Mouse (Mus musculus) cortical plate, adult 2 months (tissue): ENCODE results near the gene Olfr1019. TPM values are rescaled to one million over a fixed set of nuclear protein-coding genes. Genes with fewer than 3 reads are reported as not detected.

Experiments used
- H3K27ac ChIP-seq: fragments of 200-500 bp; 2 replicates; pipeline ENCODE4 v1.5.1; 2012; ENCODE audit warnings: low read length, control low read depth, inconsistent platforms; ENCODE audit not compliant: insufficient read depth
- H3K4me1 ChIP-seq: fragments of 200-500 bp; 2 replicates; pipeline ENCODE4 v1.6.1; 2011; ENCODE audit warnings: low read length; ENCODE audit not compliant: control insufficient read depth, insufficient read depth
- H3K4me3 ChIP-seq: fragments of 200-500 bp; 2 replicates; pipeline ENCODE4 v1.5.1; 2011; ENCODE audit warnings: mild to moderate bottlenecking, low read length, control low read depth; ENCODE audit not compliant: insufficient read depth
- CTCF ChIP-seq: fragments of 200-500 bp; IDR thresholded peaks from 2 replicates; pipeline ENCODE4 v1.5.1; 2011; ENCODE audit warnings: mild to moderate bottlenecking, control low read depth, low read length; ENCODE audit not compliant: insufficient read depth; ENCODE audit errors: extremely low read depth
- POLR2A ChIP-seq: fragments of 200-500 bp; IDR thresholded peaks from 2 replicates; pipeline ENCODE4 v1.6.1; 2011; ENCODE audit warnings: mild to moderate bottlenecking, low read length, control low read depth; ENCODE audit not compliant: insufficient read depth; ENCODE audit errors: extremely low read depth
- polyA plus RNA-seq: library from polyadenylated mRNA; depleted of rRNA; stranded (reverse); fragments of >200 nt; gene quantifications from 2 replicates; pipeline ENCODE4 v1.2.3, GENCODE M21; 2012; rRNA removed

Olfr1019 gene
- not detected in 2 replicates for polyA plus RNA-seq

DNA sequence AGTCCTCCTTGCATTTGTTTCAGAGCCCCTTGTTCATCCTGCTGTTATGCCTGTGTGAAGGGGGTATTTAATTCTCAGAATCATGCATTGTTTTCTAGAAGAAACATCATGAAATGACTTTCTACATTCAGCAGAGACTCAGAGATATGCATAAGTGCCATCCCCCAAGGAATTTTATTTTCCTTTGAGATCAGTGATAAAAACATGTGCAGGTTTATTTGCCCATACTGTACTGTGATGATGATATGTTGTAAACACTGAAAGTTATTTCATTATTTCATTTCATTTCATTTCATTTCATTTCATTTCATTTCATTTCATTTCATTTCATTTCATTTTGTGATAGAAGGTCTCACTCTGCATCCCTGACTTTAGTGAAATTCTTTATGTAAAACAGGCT is at the start of gene Olfr1019:
Olfr1019 (minus strand) TSS at position 101 of the 400 bp plus-strand sequence.
- Histone ChIP-seq H3K4me1 (no peaks in the 10 kb centered on the region), H3K4me3 (no peak within 1 kb of the TSS), H3K27ac (no peak within 1 kb of the TSS)
- TF ChIP-seq CTCF (no peak), POLR2A (no peak)

DNA sequence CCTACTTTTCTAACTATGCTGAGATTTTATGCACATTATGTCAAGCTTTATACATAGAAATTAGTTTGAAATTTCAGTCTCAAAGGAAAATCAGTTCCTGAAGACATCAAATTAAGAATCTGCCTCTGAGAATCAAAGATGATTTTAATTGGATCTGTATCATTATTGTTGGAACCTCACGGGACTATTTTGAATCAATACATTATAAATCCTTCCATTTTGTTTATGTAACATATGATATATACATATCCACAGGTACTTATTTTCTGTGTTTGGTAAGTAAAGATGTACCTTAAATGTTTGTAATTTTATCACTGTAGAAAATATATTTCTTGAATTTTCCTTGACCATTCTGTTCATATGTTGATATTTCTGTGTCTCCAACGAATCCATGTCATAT is 40.1 kb upstream of the Olfr1019 start, which contains the start of gene Olfr1023:
Olfr1023 (plus strand) TSS at position 301 of the 400 bp plus-strand sequence.
- Histone ChIP-seq H3K27ac (no peak within 1 kb of the TSS), H3K4me3 (no peak within 1 kb of the TSS), H3K4me1 (no peaks in the 10 kb centered on the region)
- no peak for TF ChIP-seq CTCF
- TF ChIP-seq POLR2A: no peak

DNA sequence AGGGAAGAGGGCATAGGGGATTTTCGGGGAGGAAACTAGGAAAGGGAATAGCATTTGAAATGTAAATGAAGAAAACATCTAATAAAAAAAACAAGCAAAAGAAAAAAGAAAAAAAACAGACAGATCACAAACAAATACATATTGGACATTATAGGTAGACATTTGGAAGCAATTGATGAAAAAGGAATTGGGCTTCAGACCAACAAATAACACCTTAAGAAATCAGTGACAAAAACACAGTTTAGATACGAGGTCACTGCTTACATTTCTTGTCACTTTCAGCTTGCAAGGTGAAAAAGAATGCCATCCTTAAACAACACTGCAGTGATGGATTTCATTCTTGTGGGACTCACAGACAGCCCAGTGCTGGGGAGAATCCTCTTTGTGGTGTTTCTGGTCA is 23.0 kb upstream of the Olfr1019 start, which contains the start of gene Olfr1022:
Olfr1022 (plus strand) TSS at position 301 of the 400 bp plus-strand sequence.
- no peak for TF ChIP-seq CTCF
- no peak for TF ChIP-seq POLR2A
- Histone ChIP-seq H3K4me1 (no peaks in the 10 kb centered on the region), H3K27ac (no peak within 1 kb of the TSS), H3K4me3 (no peak within 1 kb of the TSS)

DNA sequence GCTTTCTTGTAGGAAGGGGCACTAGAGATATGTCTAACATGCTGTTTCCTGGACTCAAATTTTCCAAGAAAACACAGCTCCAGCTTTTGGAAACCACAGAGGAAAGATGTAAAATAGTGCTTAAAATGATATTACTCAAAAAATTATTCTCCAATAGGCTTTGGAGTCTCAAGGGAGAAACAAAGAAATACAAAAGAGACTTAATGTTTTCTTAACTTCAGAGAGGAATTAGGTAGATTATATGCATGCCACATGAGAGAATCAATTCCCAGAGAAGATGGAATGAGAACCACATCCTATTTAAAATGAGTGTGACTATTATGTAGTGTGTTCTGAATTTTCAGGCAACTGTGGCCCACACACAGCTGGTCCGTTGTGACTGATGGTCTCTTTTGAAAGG is 1.4 kb upstream of the Olfr1019 start, which contains the start of gene Olfr1020:
Olfr1020 (plus strand) TSS at position 301 of the 400 bp plus-strand sequence.
- Histone ChIP-seq H3K4me1 (no peaks in the 10 kb centered on the region), H3K27ac (no peak within 1 kb of the TSS), H3K4me3 (no peak within 1 kb of the TSS)
- TF ChIP-seq CTCF: no peak
- no peak for TF ChIP-seq POLR2A

DNA sequence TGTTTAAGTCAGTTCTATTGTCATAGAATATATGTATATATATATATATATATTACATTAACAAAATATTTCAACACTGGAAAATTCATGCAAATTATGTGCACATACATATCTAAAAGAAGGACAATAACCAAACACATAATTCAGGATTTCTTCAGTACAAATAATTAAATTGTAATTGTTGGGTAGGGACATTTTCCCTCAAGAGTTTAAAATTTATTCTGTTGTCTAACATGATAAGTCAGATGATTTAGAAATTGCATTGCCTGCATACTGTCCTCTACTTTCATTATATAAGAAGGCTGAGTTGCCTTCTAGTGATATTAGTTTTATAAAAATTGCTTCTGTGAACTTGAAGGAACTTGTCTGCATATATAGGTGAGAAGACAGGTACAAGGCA is 27.1 kb downstream of the Olfr1019 start, which contains the start of gene Olfr1018:
Olfr1018 (plus strand) TSS at position 301 of the 400 bp plus-strand sequence.
- Histone ChIP-seq H3K4me1 (no peaks in the 10 kb centered on the region), H3K4me3 (no peak within 1 kb of the TSS), H3K27ac (no peak within 1 kb of the TSS)
- TF ChIP-seq CTCF (no peak), POLR2A (no peak)

DNA sequence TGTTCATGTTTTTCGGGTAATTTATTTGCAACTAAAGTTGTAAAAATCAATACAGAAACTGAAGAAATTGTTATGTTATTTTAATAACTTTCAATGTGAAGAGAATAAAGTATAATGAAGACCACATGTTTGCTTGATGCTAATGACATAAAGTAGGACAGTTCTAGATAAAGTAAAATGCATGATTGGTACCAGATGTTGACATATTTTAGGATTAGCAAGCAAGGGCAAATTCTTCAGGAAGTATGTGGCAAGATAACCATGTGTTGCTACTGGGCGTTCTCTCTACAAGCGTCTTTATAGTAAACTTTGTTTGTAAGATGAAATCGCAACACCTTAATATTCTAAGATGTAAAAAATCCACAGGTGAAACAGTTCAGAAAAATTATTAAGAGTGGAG is 40.8 kb downstream of the Olfr1019 start:
- TF ChIP-seq POLR2A: no peak
- TF ChIP-seq CTCF: no peak
- H3K27ac ChIP-seq: no peak overlapping the region
- no peak overlapping the region for H3K4me3 ChIP-seq
- no peaks in the 10 kb centered on the region for H3K4me1 ChIP-seq

DNA sequence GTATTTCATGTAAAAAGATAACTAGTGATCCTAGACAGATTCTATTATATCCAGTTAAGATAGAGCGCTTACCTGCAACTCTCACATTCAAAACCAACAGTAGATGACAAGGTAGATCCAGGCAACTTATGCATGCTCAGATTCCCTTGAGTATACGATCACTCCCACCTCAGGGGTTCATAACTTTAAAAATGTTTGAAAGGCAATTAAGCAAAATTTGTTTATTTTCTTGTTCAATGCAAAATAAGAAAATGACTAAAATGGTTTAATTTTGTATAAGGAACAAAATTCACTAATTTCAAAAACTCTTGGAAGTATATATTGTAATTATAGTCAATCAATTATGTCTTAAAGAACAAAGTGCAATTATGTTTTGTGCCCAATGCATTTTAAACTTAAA is 42.8 kb downstream of the Olfr1019 start, which contains the start of gene Olfr1016:
Olfr1016 (minus strand) TSS at position 101 of the 400 bp plus-strand sequence.
- H3K4me1 ChIP-seq: no peaks in the 10 kb centered on the region
- no peak within 1 kb of the TSS for H3K4me3 ChIP-seq
- H3K27ac ChIP-seq: no peak within 1 kb of the TSS
- no peak for TF ChIP-seq POLR2A
- TF ChIP-seq CTCF: no peak

DNA sequence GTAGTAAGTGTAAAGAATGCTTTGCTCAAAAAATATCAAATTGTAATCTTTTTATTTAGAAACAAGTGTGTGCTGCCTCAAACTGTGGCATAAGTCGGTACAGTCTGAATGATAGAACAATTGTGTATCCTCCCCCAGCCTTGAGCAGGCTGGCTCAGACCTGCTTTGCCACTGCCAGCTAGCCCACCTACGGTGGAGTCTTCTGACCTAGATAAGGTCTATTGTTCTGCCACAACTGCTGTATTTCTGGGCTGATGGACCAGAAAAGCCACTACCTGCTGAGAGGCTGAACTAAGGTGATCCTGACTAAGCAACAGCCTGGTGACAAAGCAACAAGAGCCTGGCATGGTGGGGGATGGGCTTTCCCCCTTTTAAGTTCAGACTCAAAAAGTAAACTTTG is 53.0 kb downstream of the Olfr1019 start:
- H3K4me3 ChIP-seq: no peak overlapping the region
- TF ChIP-seq CTCF (no peak), POLR2A (no peak)
- H3K4me1 ChIP-seq: no peaks in the 10 kb centered on the region
- no peak overlapping the region for H3K27ac ChIP-seq

Other genes with a start within 250 kb of the Olfr1019 start
- gene Olfr1000, start 233.6 kb downstream of the Olfr1019 start, polyA plus RNA-seq: not detected in 2 replicates
- not detected in 2 replicates for gene Olfr1002, start 194.8 kb downstream of the Olfr1019 start, polyA plus RNA-seq
- gene Olfr154, start 181.0 kb downstream of the Olfr1019 start, polyA plus RNA-seq: not detected in 2 replicates
- gene Olfr1006, start 166.7 kb downstream of the Olfr1019 start, polyA plus RNA-seq: not detected in 2 replicates
- not detected in 2 replicates for gene Olfr1008, start 156.1 kb downstream of the Olfr1019 start, polyA plus RNA-seq
- not detected in 2 replicates for gene Olfr1009, start 130.1 kb downstream of the Olfr1019 start, polyA plus RNA-seq
- not detected in 2 replicates for gene Olfr1012, start 82.7 kb downstream of the Olfr1019 start, polyA plus RNA-seq
- not detected in 2 replicates for gene Olfr1013, start 78.4 kb downstream of the Olfr1019 start, polyA plus RNA-seq
- gene Olfr1014, start 72.8 kb downstream of the Olfr1019 start, polyA plus RNA-seq: not detected in 2 replicates
- gene Olfr1015, start 63.5 kb downstream of the Olfr1019 start, polyA plus RNA-seq: not detected in 2 replicates
- gene Olfr1016, start 42.9 kb downstream of the Olfr1019 start, polyA plus RNA-seq: not detected in 2 replicates
- gene Olfr1018, start 27.0 kb downstream of the Olfr1019 start, polyA plus RNA-seq: not detected in 2 replicates
- not detected in 2 replicates for gene Olfr1020, start 1.5 kb upstream of the Olfr1019 start, polyA plus RNA-seq
- gene Olfr1022, start 23.1 kb upstream of the Olfr1019 start, polyA plus RNA-seq: not detected in 2 replicates
- not detected in 2 replicates for gene Olfr1023, start 40.2 kb upstream of the Olfr1019 start, polyA plus RNA-seq
- not detected in 2 replicates for gene Olfr1024, start 59.6 kb upstream of the Olfr1019 start, polyA plus RNA-seq
- gene Olfr1025-ps1, start 69.7 kb upstream of the Olfr1019 start, polyA plus RNA-seq: not detected in 2 replicates
- not detected in 2 replicates for gene Olfr1026, start 76.1 kb upstream of the Olfr1019 start, polyA plus RNA-seq
- gene Olfr1028, start 105.0 kb upstream of the Olfr1019 start, polyA plus RNA-seq: not detected in 2 replicates
- 0.06 TPM in 1 of 2 replicates, not detected in the other for gene Olfr1029, start 128.4 kb upstream of the Olfr1019 start, polyA plus RNA-seq
- not detected in 2 replicates for gene Olfr1030, start 133.8 kb upstream of the Olfr1019 start, polyA plus RNA-seq
- not detected in 2 replicates for gene Olfr1031, start 144.8 kb upstream of the Olfr1019 start, polyA plus RNA-seq
- not detected in 2 replicates for gene Olfr1032, start 160.1 kb upstream of the Olfr1019 start, polyA plus RNA-seq
- 0.13 and 0.17 TPM in 2 replicates for gene Olfr1033, start 175.2 kb upstream of the Olfr1019 start, polyA plus RNA-seq
- gene Olfr1034, start 200.4 kb upstream of the Olfr1019 start, polyA plus RNA-seq: 0.02 TPM in 1 of 2 replicates, not detected in the other
- not detected in 2 replicates for gene Olfr1036, start 228.5 kb upstream of the Olfr1019 start, polyA plus RNA-seq
- gene Olfr1037, start 241.9 kb upstream of the Olfr1019 start, polyA plus RNA-seq: not detected in 2 replicates